Mouse (Mus musculus): Measurements from ENCODE around the gene Vmn1r76. TPM values are rescaled to one million over a fixed set of nuclear protein-coding genes. Genes with fewer than 3 reads are reported as not detected.

Vmn1r76 gene
- polyA plus RNA-seq (2015; fragmentation: Nextera tagmentation; extraction: Ambion mirVana): not detected in 2 replicates

DNA sequence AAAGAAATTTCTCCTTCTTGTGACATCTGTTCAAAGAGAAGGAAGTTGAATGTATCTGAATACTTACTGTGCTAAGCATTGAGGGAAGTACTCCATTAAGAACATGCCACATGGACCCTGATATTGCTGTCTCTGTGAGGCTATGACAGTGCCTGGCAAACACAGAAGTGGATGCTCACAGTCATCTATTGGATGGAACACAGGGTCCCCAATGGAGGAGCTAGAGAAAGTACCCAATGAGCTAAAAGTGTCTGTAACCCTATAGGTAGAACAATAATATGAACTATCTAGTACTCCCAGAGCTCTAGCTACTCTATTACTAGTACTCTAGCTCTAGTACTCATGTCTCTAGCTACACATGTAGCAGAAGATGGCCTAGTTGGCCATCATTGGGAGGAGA, at the start of gene Vmn1r76:
Gene Vmn1r76, minus strand, starts transcription at position 101 of the 400 bp plus-strand sequence.
- Histone ChIP-seq H3K9me3 (peaks cover 9% of the 10 kb centered on the region), H3K4me2 (replicated peaks) (no peak within 1 kb of the TSS), H3K36me3 (no peaks in the 10 kb centered on the region), H3K4me3 (no peak within 1 kb of the TSS), H3K9ac (no peak within 1 kb of the TSS), H3K27ac (no peak within 1 kb of the TSS), H3K4me1 (no peaks in the 10 kb centered on the region), H3K27me3 (no peaks in the 10 kb centered on the region)
- no peak for ATAC-seq (ENCODE audit: low FRiP score, low read depth)

- H3K27ac ChIP-seq: no peak overlapping the region
Measured at GRCm38 (mm10) chr7:11972611-11973010, 34.6 kb upstream of the Vmn1r76 start.

GRCm38 (mm10) chr7:11947991-11948390, 10.0 kb upstream of the Vmn1r76 start:
- ATAC-seq (ENCODE audit: low FRiP score, low read depth): no peak
- Histone ChIP-seq H3K4me1 (no peaks in the 10 kb centered on the region), H3K36me3 (no peaks in the 10 kb centered on the region), H3K27ac (no peak overlapping the region), H3K4me3 (no peak overlapping the region), H3K4me2 (replicated peaks) (no peak overlapping the region), H3K9me3 (peaks cover 46% of the 10 kb centered on the region), H3K9ac (no peak overlapping the region), H3K27me3 (no peaks in the 10 kb centered on the region)
- 75% methylated on average over 3 of the region's 3 CpGs for WGBS

More at GRCm38 (mm10) chr7:11972611-11973010, 34.6 kb upstream of the Vmn1r76 start:
- Histone ChIP-seq H3K27me3 (no peaks in the 10 kb centered on the region), H3K4me3 (no peak overlapping the region), H3K36me3 (no peaks in the 10 kb centered on the region), H3K4me1 (no peaks in the 10 kb centered on the region), H3K9ac (no peak overlapping the region), H3K4me2 (replicated peaks) (no peak overlapping the region), H3K9me3 (peaks cover 21% of the 10 kb centered on the region)
- ATAC-seq (ENCODE audit: low FRiP score, low read depth): no peak

GRCm38 (mm10) chr7:11874330-11874729, 63.7 kb downstream of the Vmn1r76 start, which contains the start of gene Vmn1r75:
Vmn1r75 (plus strand) TSS chr7:11874630.
- Histone ChIP-seq H3K36me3 (no peaks in the 10 kb centered on the region), H3K27me3 (no peaks in the 10 kb centered on the region), H3K4me3 (no peak within 1 kb of the TSS), H3K4me2 (replicated peaks) (no peak within 1 kb of the TSS), H3K4me1 (no peaks in the 10 kb centered on the region), H3K27ac (no peak within 1 kb of the TSS), H3K9me3 (peaks cover 11% of the 10 kb centered on the region), H3K9ac (no peak within 1 kb of the TSS)
- ATAC-seq (ENCODE audit: low FRiP score, low read depth): no peak

Other genes with a start within 250 kb of the Vmn1r76 start
- not detected in 2 replicates for gene Vmn1r73, start 207.9 kb downstream of the Vmn1r76 start, polyA plus RNA-seq (2015; fragmentation: Nextera tagmentation; extraction: Ambion mirVana)
- not detected in 2 replicates for gene Vmn1r74, start 104.2 kb downstream of the Vmn1r76 start, polyA plus RNA-seq (2015; fragmentation: Nextera tagmentation; extraction: Ambion mirVana)
- not detected in 2 replicates for gene Vmn1r75, start 63.6 kb downstream of the Vmn1r76 start, polyA plus RNA-seq (2015; fragmentation: Nextera tagmentation; extraction: Ambion mirVana)
- gene Vmn1r77, start 98.5 kb upstream of the Vmn1r76 start, polyA plus RNA-seq (2015; fragmentation: Nextera tagmentation; extraction: Ambion mirVana): not detected in 2 replicates
- not detected in 2 replicates for gene Vmn1r78, start 212.0 kb upstream of the Vmn1r76 start, polyA plus RNA-seq (2015; fragmentation: Nextera tagmentation; extraction: Ambion mirVana)
- gene Vmn1r79, start 233.1 kb upstream of the Vmn1r76 start, polyA plus RNA-seq (2015; fragmentation: Nextera tagmentation; extraction: Ambion mirVana): not detected in 2 replicates

Data from limb, embryonic 13.5 days (tissue).